Mouse (Mus musculus) intestine, embryonic 14.5 days (tissue): Measurements from ENCODE around the gene Map7. TPM values are rescaled to one million over a fixed set of nuclear protein-coding genes. Genes with fewer than 3 reads are reported as not detected.

ENCODE experiments used
- ATAC-seq: fragments of 200-750 bp; cut with Nextera tagmentation; replicated peaks from 2 replicates; pipeline ENCODE4 v1.8.0; 2017; ENCODE audit warnings: low read depth, moderate number of reproducible peaks, moderate TSS enrichment, moderate library complexity; ENCODE audit not compliant: low FRiP score, low TSS enrichment
- DNase-seq: peaks from one replicate; pipeline ENCODE4 v3.0.0-alpha.2; 2018; ENCODE audit warnings: low spot score
- H3K27ac ChIP-seq: fragments of 300-500 bp; sonication (generic); 2 replicates; pipeline ENCODE4 v1.5.1; 2014; ENCODE audit warnings: low read depth, mild to moderate bottlenecking, control low read depth
- H3K27me3 ChIP-seq: fragments of 300-500 bp; sonication (generic); replicated peaks from 2 replicates; pipeline ENCODE4 v1.6.1; 2014; ENCODE audit warnings: low read length, control low read depth; ENCODE audit not compliant: control insufficient read depth, insufficient read depth
- H3K36me3 ChIP-seq: fragments of 300-500 bp; sonication (generic); 2 replicates; pipeline ENCODE4 v1.6.1; 2014; ENCODE audit warnings: low read length, control low read depth; ENCODE audit not compliant: control insufficient read depth, insufficient read depth
- H3K4me1 ChIP-seq: fragments of 300-500 bp; sonication (generic); replicated peaks from 2 replicates; pipeline ENCODE4 v1.6.1; 2014; ENCODE audit warnings: low read length, control low read depth, mixed read lengths; ENCODE audit not compliant: control insufficient read depth, insufficient read depth
- H3K4me2 ChIP-seq: fragments of 300-500 bp; sonication (generic); 2 replicates; pipeline ENCODE4 v1.6.1; 2014; ENCODE audit warnings: low read length
- H3K4me3 ChIP-seq: fragments of 300-500 bp; sonication (generic); 2 replicates; pipeline ENCODE4 v1.5.1; 2014; ENCODE audit warnings: low read depth, low read length, control low read depth, mixed read lengths
- H3K9ac ChIP-seq: fragments of 300-500 bp; sonication (generic); 2 replicates; pipeline ENCODE4 v1.6.1; 2014; ENCODE audit warnings: mild to moderate bottlenecking, low read length
- H3K9me3 ChIP-seq: fragments of 300-500 bp; sonication (generic); 2 replicates; pipeline ENCODE4 v1.6.1; 2016; ENCODE audit warnings: low read length, control low read depth; ENCODE audit not compliant: control insufficient read depth
- WGBS: fragments of 180-500 bp; shearing (Covaris S2); extraction: QIAGEN DNeasy Blood & Tissue Kit; methylation state at CpG from one replicate; pipeline ENCODE4 v1.1.7; 2014; 5-methylcytosine and 5-hydroxymethylcytosine counted together
- polyA plus RNA-seq: library from polyadenylated mRNA; unstranded; fragments of >200 nt; fragmentation: Nextera tagmentation; extraction: Ambion mirVana; gene quantifications from 2 replicates; pipeline ENCODE4 v1.2.1, GENCODE M21; 2014

Gene Map7
- polyA plus RNA-seq, 1 experiment from 2014 or later: 20.1 TPM

GRCm38 (mm10) chr10:20257721-20258720 is 109.8 kb downstream of the Map7 start:
- DNase-seq (no peak), ATAC-seq (no peak)
- no peak overlapping the region for H3K4me2 ChIP-seq
- H3K9ac ChIP-seq: no peak overlapping the region
- H3K4me1 ChIP-seq: no peaks in the 10 kb centered on the region
- no peaks in the 10 kb centered on the region for H3K27me3 ChIP-seq
- no peaks in the 10 kb centered on the region for H3K36me3 ChIP-seq
- H3K4me3 ChIP-seq: no peak overlapping the region
- no peaks in the 10 kb centered on the region for H3K9me3 ChIP-seq
- WGBS: 84% methylated on average over 15 of the region's 15 CpGs
- no peak overlapping the region for H3K27ac ChIP-seq

- Histone ChIP-seq H3K27ac (no peak overlapping the region), H3K4me1 (no peaks in the 10 kb centered on the region), H3K4me3 (no peak overlapping the region), H3K36me3 (no peaks in the 10 kb centered on the region), H3K4me2 (no peak overlapping the region), H3K27me3 (no peaks in the 10 kb centered on the region), H3K9ac (no peak overlapping the region), H3K9me3 (no peaks in the 10 kb centered on the region)
- 88% methylated on average over 2 of the region's 2 CpGs for WGBS
- ATAC-seq (no peak), DNase-seq (no peak)
These were observed 111.2 kb downstream of the Map7 start for GRCm38 (mm10) chr10:20259476-20259875.

GRCm38 (mm10) chr10:20262896-20263295 is 114.6 kb downstream of the Map7 start:
- 83% methylated on average over 6 of the region's 6 CpGs for WGBS
- DNase-seq: no peak
- Histone ChIP-seq H3K9ac (no peak overlapping the region), H3K4me2 (no peak overlapping the region), H3K4me3 (no peak overlapping the region), H3K9me3 (no peaks in the 10 kb centered on the region), H3K27me3 (no peaks in the 10 kb centered on the region), H3K36me3 (no peaks in the 10 kb centered on the region), H3K27ac (no peak overlapping the region), H3K4me1 (no peaks in the 10 kb centered on the region)
- ATAC-seq: no peak

GRCm38 (mm10) chr10:20264479-20264878 is 116.2 kb downstream of the Map7 start:
- no peak for DNase-seq
- 94% methylated on average over 7 of the region's 7 CpGs for WGBS
- Histone ChIP-seq H3K4me2 (no peak overlapping the region), H3K27ac (no peak overlapping the region), H3K9ac (no peak overlapping the region), H3K27me3 (no peaks in the 10 kb centered on the region), H3K4me1 (no peaks in the 10 kb centered on the region), H3K9me3 (no peaks in the 10 kb centered on the region), H3K4me3 (no peak overlapping the region), H3K36me3 (no peaks in the 10 kb centered on the region)
- ATAC-seq: no peak

- no peak for ATAC-seq
- no peaks in the 10 kb centered on the region for H3K9me3 ChIP-seq
These were observed 118.8 kb downstream of the Map7 start for GRCm38 (mm10) chr10:20267032-20267431.

GRCm38 (mm10) chr10:20268945-20269344 is 120.7 kb downstream of the Map7 start:
- H3K36me3 ChIP-seq: no peaks in the 10 kb centered on the region
- H3K9me3 ChIP-seq: no peaks in the 10 kb centered on the region
- H3K9ac ChIP-seq: no peak overlapping the region
- 58% methylated on average over 7 of the region's 7 CpGs for WGBS
- DNase-seq (no peak), ATAC-seq (no peak)
- H3K4me3 ChIP-seq: no peak overlapping the region
- H3K4me2 ChIP-seq: no peak overlapping the region
- no peaks in the 10 kb centered on the region for H3K4me1 ChIP-seq
- no peak overlapping the region for H3K27ac ChIP-seq
- no peaks in the 10 kb centered on the region for H3K27me3 ChIP-seq

More at GRCm38 (mm10) chr10:20267032-20267431, 118.8 kb downstream of the Map7 start:
- Histone ChIP-seq H3K4me2 (no peak overlapping the region), H3K27me3 (no peaks in the 10 kb centered on the region), H3K9ac (no peak overlapping the region), H3K4me3 (no peak overlapping the region), H3K4me1 (no peaks in the 10 kb centered on the region), H3K36me3 (no peaks in the 10 kb centered on the region), H3K27ac (no peak overlapping the region)
- 71% methylated on average over 10 of the region's 10 CpGs for WGBS
- no peak for DNase-seq

GRCm38 (mm10) chr10:20272380-20272779 is 124.1 kb downstream of the Map7 start:
- DNase-seq: no peak
- H3K4me1 ChIP-seq: no peaks in the 10 kb centered on the region
- no peaks in the 10 kb centered on the region for H3K27me3 ChIP-seq
- no peak overlapping the region for H3K4me3 ChIP-seq
- no peaks in the 10 kb centered on the region for H3K36me3 ChIP-seq
- ATAC-seq: no peak
- no peak overlapping the region for H3K27ac ChIP-seq
- no peaks in the 10 kb centered on the region for H3K9me3 ChIP-seq
- H3K4me2 ChIP-seq: no peak overlapping the region
- WGBS: 75% methylated on average over 5 of the region's 5 CpGs
- no peak overlapping the region for H3K9ac ChIP-seq

GRCm38 (mm10) chr10:20273278-20273677 is 125.0 kb downstream of the Map7 start:
- H3K27me3 ChIP-seq: no peaks in the 10 kb centered on the region
- ATAC-seq (no peak), DNase-seq (no peak)
- H3K9me3 ChIP-seq: no peaks in the 10 kb centered on the region
- no peak overlapping the region for H3K4me3 ChIP-seq
- H3K27ac ChIP-seq: no peak overlapping the region
- no peaks in the 10 kb centered on the region for H3K4me1 ChIP-seq
- no peak overlapping the region for H3K9ac ChIP-seq
- 64% methylated on average over 15 of the region's 15 CpGs for WGBS
- no peaks in the 10 kb centered on the region for H3K36me3 ChIP-seq
- no peak overlapping the region for H3K4me2 ChIP-seq

- 82% methylated on average over 9 of the region's 9 CpGs for WGBS
- Histone ChIP-seq H3K27me3 (no peaks in the 10 kb centered on the region), H3K36me3 (no peaks in the 10 kb centered on the region), H3K4me1 (no peaks in the 10 kb centered on the region), H3K4me3 (no peak overlapping the region), H3K4me2 (no peak overlapping the region), H3K9ac (no peak overlapping the region), H3K9me3 (no peaks in the 10 kb centered on the region), H3K27ac (no peak overlapping the region)
- no peak for ATAC-seq
- DNase-seq: no peak
These were observed 125.8 kb downstream of the Map7 start for GRCm38 (mm10) chr10:20274022-20274421.
